Mouse (Mus musculus) CH12.LX (cell line): ENCODE data around the gene Rxylt1.

Experiments
- CTCF ChIP-seq, 2 experiments: IDR thresholded peaks in 1 of 2; conservative IDR thresholded peaks in 1 of 2; 2 replicates each; pipeline ENCODE4 v1.5.1; 2011 to 2012; ENCODE audit warnings: low read depth in 2 of 2, low read length in 2 of 2, improper control_type of control experiment in 1 of 2, inconsistent platforms in 1 of 2, mild to moderate bottlenecking in 1 of 2, moderate library complexity in 1 of 2
- ELF1 ChIP-seq: IDR thresholded peaks from 2 replicates; pipeline ENCODE4 v1.6.1; 2014; ENCODE audit warnings: low read depth, mild to moderate bottlenecking, inconsistent platforms, low read length, improper control_type of control experiment
- MAFK ChIP-seq: IDR thresholded peaks from 2 replicates; pipeline ENCODE4 v1.6.1; 2011; ENCODE audit warnings: low read length, improper control_type of control experiment; ENCODE audit not compliant: insufficient replicate concordance
- USF1 ChIP-seq: IDR thresholded peaks from 2 replicates; pipeline ENCODE4 v1.6.1; 2014; ENCODE audit warnings: low read depth, mild to moderate bottlenecking, inconsistent platforms, low read length, improper control_type of control experiment

GRCm38 (mm10) chr10:122054535-122054934 is 42.6 kb downstream of the Rxylt1 start:
- TF ChIP-seq CTCF (conservative IDR thresholded peaks at IDR 0.05 in 1 of 2, IDR thresholded peaks at IDR 0.05 in 1 of 2; ENCODE audit: low read depth in 2 of 2, low read length in 2 of 2): peak; percentile 74 to 80
- TF ChIP-seq ELF1: peak; percentile 97
- no peak for TF ChIP-seq USF1
- TF ChIP-seq MAFK: no peak
